In genomic region chr10:79861230-79862048, GRCm38 (mm10) we compare ENCODE assay signal across 15 mouse cellular contexts. TPM values are rescaled to one million over a fixed set of nuclear protein-coding genes. Genes with fewer than 3 reads are reported as not detected.
DNase-seq lines count a peak whose midpoint lies in the region; ATAC-seq and TF ChIP-seq lines count a peak whose summit lies in the region.
"Had no signal": no experiment of that assay in that cellular context is flagged by ENCODE, and none has a peak within 500 bp of the region (broad histone marks: within the 10 kb centered on the region; RNA-seq: fewer than 3 reads in every experiment).

No protein-coding gene starts in this region.

- H3K27me3 ChIP-seq in heart, embryonic 15.5 days = no peaks in the 10 kb centered on the region
- no peaks in the 10 kb centered on the region for H3K27me3 ChIP-seq in kidney, postnatal 0 days (ENCODE audit: insufficient read depth, low read length)
- H3K27me3 ChIP-seq: lung, embryonic 15.5 days had no signal

- no peak for TF ChIP-seq CTCF in kidney, postnatal 0 days (IDR thresholded peaks at IDR 0.05; ENCODE audit: low read depth)

- ATAC-seq in heart, embryonic 15.5 days (replicated peaks; ENCODE audit: insufficient number of reproducible peaks, insufficient read depth, low FRiP score, low read depth) = no peak
- peak; percentile 3; the same call in 1 of the 2 replicates for ATAC-seq in kidney, postnatal 0 days (replicated peaks; ENCODE audit: low FRiP score, low read depth)
- ATAC-seq in monocyte, adult 5-6 weeks (replicated peaks; ENCODE audit: insufficient number of reproducible peaks, low FRiP score, low TSS enrichment, poor library complexity, severe bottlenecking) = no peak
- ATAC-seq: CD4-positive, CD25-positive, alpha-beta regulatory T cell, adult 4 months had no signal

- H3K4me1 ChIP-seq in heart, embryonic 15.5 days (replicated peaks) = peaks cover 58% of the 10 kb centered on the region
- peaks cover 39% of the 10 kb centered on the region for H3K4me1 ChIP-seq in kidney, postnatal 0 days (replicated peaks; ENCODE audit: insufficient read depth, low read length)

- peaks cover 65% of the 10 kb centered on the region for H3K36me3 ChIP-seq in heart, embryonic 15.5 days
- H3K36me3 ChIP-seq in kidney, postnatal 0 days (ENCODE audit: insufficient read depth, low read length) = peaks cover 56% of the 10 kb centered on the region

- intact Hi-C loops in heart, postnatal 10 days (cut with DNase I) = no loop called here
- intact Hi-C loops in gastrocnemius, postnatal 14 days (cut with DNase I; ENCODE audit: low total_unique reads) = no loop called here

- 0 out of 2 replicates have a peak overlapping the region, but pooled peaks have one; percentile 7 for H3K27ac ChIP-seq in heart, embryonic 15.5 days
- H3K27ac ChIP-seq in kidney, postnatal 0 days = peak overlapping the region; percentile 61
- H3K27ac ChIP-seq: lung, embryonic 15.5 days had no signal

- DNase-seq in heart, postnatal 10 days = no peak
- peak; percentile 66 for DNase-seq in MN1 (ENCODE audit: low spot score)
- peak; percentile 75 to 76 for DNase-seq in cerebellum, postnatal 36 days
- DNase-seq in kidney, postnatal 0 days (ENCODE audit: low spot score) = no peak
- no peak for DNase-seq in gastrocnemius, postnatal 14 days
- DNase-seq in heart, adult 9 months (ENCODE audit: low spot score in 2 of 2) = no peak
- DNase-seq: spleen, adult 18-20 months; thymus, postnatal 36 days had no signal

- WGBS in heart, embryonic 15.5 days = 80% methylated on average over 25 of the region's 25 CpGs
- WGBS in kidney, postnatal 0 days = 41% methylated on average over 25 of the region's 25 CpGs

- H3K4me2 ChIP-seq in heart, embryonic 15.5 days = no peak overlapping the region
- 0 out of 2 replicates have a peak overlapping the region, but pooled peaks have one; percentile 8 for H3K4me2 ChIP-seq in kidney, postnatal 0 days (ENCODE audit: low read length)
- H3K4me2 ChIP-seq: lung, embryonic 15.5 days had no signal

- no peaks in the 10 kb centered on the region for H3K9me3 ChIP-seq in heart, embryonic 15.5 days (replicated peaks)
- H3K9me3 ChIP-seq in kidney, postnatal 0 days (replicated peaks; ENCODE audit: low read length) = no peaks in the 10 kb centered on the region
- H3K9me3 ChIP-seq: lung, embryonic 15.5 days had no signal

- no peak overlapping the region for H3K9ac ChIP-seq in heart, embryonic 15.5 days
- no peak overlapping the region for H3K9ac ChIP-seq in kidney, postnatal 0 days (ENCODE audit: low read depth, low read length)
- H3K9ac ChIP-seq: lung, embryonic 15.5 days had no signal

- no peak overlapping the region for H3K4me3 ChIP-seq in heart, embryonic 15.5 days
- no peak overlapping the region for H3K4me3 ChIP-seq in kidney, postnatal 0 days (replicated peaks; ENCODE audit: low read depth, low read length)
- H3K4me3 ChIP-seq: lung, embryonic 15.5 days had no signal

RNA-seq across cellular contexts. Expression of gene Ptbp1, which starts 7.2 kb away (rescaled TPM):
- 89.6 and 162 TPM in 2 replicates for polyA plus RNA-seq in heart, embryonic 15.5 days (2015; fragmentation: Nextera tagmentation; extraction: Ambion mirVana)
- 100 to 1,000 TPM; 144 to 145 TPM for total RNA-seq in heart, postnatal 10 days (2021)
- 220 and 238 TPM in 2 replicates for polyA plus RNA-seq in kidney, postnatal 0 days (2015; fragmentation: Nextera tagmentation; extraction: Ambion mirVana)
- 10 to 100 TPM; 40.3 to 48.1 TPM for total RNA-seq in gastrocnemius, postnatal 14 days (2021)
- 55.7 to 124 TPM (median 78.8 TPM) in 3 replicates for total RNA-seq in monocyte, adult 5-6 weeks (2017)

RNA-seq across cellular contexts. Expression of gene Prtn3, which starts 12.8 kb away (rescaled TPM):
- 1.1 and 3.0 TPM in 2 replicates for polyA plus RNA-seq in heart, embryonic 15.5 days (2015; fragmentation: Nextera tagmentation; extraction: Ambion mirVana)
- under 1 TPM in 1 of 2 experiments, not detected in 1; 0.55 TPM for total RNA-seq in heart, postnatal 10 days (2021)
- 6.5 and 7.9 TPM in 2 replicates for polyA plus RNA-seq in kidney, postnatal 0 days (2015; fragmentation: Nextera tagmentation; extraction: Ambion mirVana)
- total RNA-seq in gastrocnemius, postnatal 14 days (2021) = not detected
- not detected in 3 replicates for total RNA-seq in monocyte, adult 5-6 weeks (2017)
- polyA plus RNA-seq: CD4-positive, CD25-positive, alpha-beta regulatory T cell, adult 4 months had no signal

RNA-seq across cellular contexts. Expression of gene Plppr3, which starts 13.0 kb away (rescaled TPM):
- 8.6 and 15.3 TPM in 2 replicates for polyA plus RNA-seq in heart, embryonic 15.5 days (2015; fragmentation: Nextera tagmentation; extraction: Ambion mirVana)
- total RNA-seq in heart, postnatal 10 days (2021) = under 1 TPM; 0.53 to 0.89 TPM
- 37.0 and 41.5 TPM in 2 replicates for polyA plus RNA-seq in kidney, postnatal 0 days (2015; fragmentation: Nextera tagmentation; extraction: Ambion mirVana)
- under 1 TPM; 0.09 to 0.29 TPM for total RNA-seq in gastrocnemius, postnatal 14 days (2021)
- total RNA-seq in monocyte, adult 5-6 weeks (2017) = 0.95 TPM in 1 of 3 replicates, not detected in the others

RNA-seq across cellular contexts. Expression of gene Elane, which starts 24.6 kb away (rescaled TPM):
- 0.25 and 2.0 TPM in 2 replicates for polyA plus RNA-seq in heart, embryonic 15.5 days (2015; fragmentation: Nextera tagmentation; extraction: Ambion mirVana)
- total RNA-seq in heart, postnatal 10 days (2021) = not detected
- 0.14 TPM in 1 of 2 replicates, not detected in the other for polyA plus RNA-seq in kidney, postnatal 0 days (2015; fragmentation: Nextera tagmentation; extraction: Ambion mirVana)
- total RNA-seq in gastrocnemius, postnatal 14 days (2021) = not detected
- not detected in 3 replicates for total RNA-seq in monocyte, adult 5-6 weeks (2017)
- total RNA-seq: layer of hippocampus, postnatal 25 days had no signal
- polyA plus RNA-seq: CD4-positive, CD25-positive, alpha-beta regulatory T cell, adult 4 months; heart, postnatal 0 days; neural tube, embryonic 14.5 days had no signal

RNA-seq across cellular contexts. Expression of gene Cfd, which starts 29.2 kb away (rescaled TPM):
- not detected in 2 replicates for polyA plus RNA-seq in heart, embryonic 15.5 days (2015; fragmentation: Nextera tagmentation; extraction: Ambion mirVana)
- 10 to 100 TPM in 1 of 2 experiments, 1 to 10 TPM in 1; 3.2 to 12.0 TPM for total RNA-seq in heart, postnatal 10 days (2021)
- 0.13 TPM in 1 of 2 replicates, not detected in the other for polyA plus RNA-seq in kidney, postnatal 0 days (2015; fragmentation: Nextera tagmentation; extraction: Ambion mirVana)
- 10 to 100 TPM in 1 of 2 experiments, 1 to 10 TPM in 1; 3.6 to 16.6 TPM for total RNA-seq in gastrocnemius, postnatal 14 days (2021)
- not detected in 3 replicates for total RNA-seq in monocyte, adult 5-6 weeks (2017)
- total RNA-seq: layer of hippocampus, postnatal 25 days had no signal
- polyA plus RNA-seq: CD4-positive, CD25-positive, alpha-beta regulatory T cell, adult 4 months; heart, postnatal 0 days; lung, embryonic 15.5 days; neural tube, embryonic 14.5 days had no signal

Comparison
In these comparisons a context has a peak if more than half of its experiments do, and no peak if none do; other contexts are left out.
1. DNase-seq: peak in MN1 (single experiment) and cerebellum, postnatal 36 days (2 of 2); none in heart, postnatal 10 days (0 of 2), kidney, postnatal 0 days (single experiment), gastrocnemius, postnatal 14 days (single experiment) and heart, adult 9 months (0 of 2).